Mouse (Mus musculus): ENCODE results near the gene Slc34a2. TPM values are rescaled to one million over a fixed set of nuclear protein-coding genes. Genes with fewer than 3 reads are reported as not detected.

The Slc34a2 gene
- polyA plus RNA-seq, 1 experiment from 2014 or later = 0.35 TPM

DNA sequence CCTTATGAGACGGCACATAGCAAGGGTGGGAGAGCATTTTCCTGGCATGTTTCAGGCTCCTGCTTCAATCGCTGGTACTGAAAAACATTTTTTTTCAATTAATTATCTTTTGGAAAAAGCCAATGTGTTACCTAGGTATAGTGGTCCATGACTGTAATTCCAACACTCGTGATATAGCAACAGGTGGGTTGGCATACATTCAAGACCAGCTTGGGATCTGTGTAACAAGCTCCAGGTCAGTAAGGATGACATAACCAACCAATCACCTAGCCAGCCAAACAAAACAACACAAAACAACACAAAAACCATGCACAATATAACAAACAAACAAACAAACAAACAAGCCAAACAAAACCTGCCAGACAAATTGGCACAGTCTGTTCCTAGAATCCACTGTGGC is 33.9 kb upstream of the Slc34a2 start:
- no peak overlapping the region for H3K4me3 ChIP-seq (ENCODE audit: low read depth, low read length)
- H3K4me1 ChIP-seq (ENCODE audit: insufficient read depth) = peaks cover 8% of the 10 kb centered on the region
- no peak for TF ChIP-seq EP300 (IDR thresholded peaks at IDR 0.05; ENCODE audit: low read depth)
- TF ChIP-seq CTCF (IDR thresholded peaks at IDR 0.05; ENCODE audit: low read depth) = no peak
- 75% methylated on average over 3 of the region's 3 CpGs for WGBS (ENCODE audit: insufficient replicate concordance)
- H3K9me3 ChIP-seq (ENCODE audit: low read length) = no peaks in the 10 kb centered on the region
- no peak overlapping the region for H3K4me2 ChIP-seq (ENCODE audit: low read depth, low read length)
- no peak for ATAC-seq
- H3K9ac ChIP-seq (replicated peaks) = no peak overlapping the region
- no peaks in the 10 kb centered on the region for H3K27me3 ChIP-seq (ENCODE audit: insufficient read depth, low read length)
- H3K36me3 ChIP-seq (replicated peaks; ENCODE audit: insufficient read depth, low read length) = no peaks in the 10 kb centered on the region
- H3K27ac ChIP-seq (ENCODE audit: low read depth) = no peak overlapping the region
- no peak for DNase-seq

- H3K4me3 ChIP-seq (ENCODE audit: low read depth, low read length) = no peak overlapping the region
- no peaks in the 10 kb centered on the region for H3K9me3 ChIP-seq (ENCODE audit: low read length)
- H3K27me3 ChIP-seq (ENCODE audit: insufficient read depth, low read length) = no peaks in the 10 kb centered on the region
- no peak overlapping the region for H3K27ac ChIP-seq (ENCODE audit: low read depth)
- H3K4me2 ChIP-seq (ENCODE audit: low read depth, low read length) = no peak overlapping the region
- no peak for DNase-seq
- no peaks in the 10 kb centered on the region for H3K4me1 ChIP-seq (ENCODE audit: insufficient read depth)
- no peaks in the 10 kb centered on the region for H3K36me3 ChIP-seq (replicated peaks; ENCODE audit: insufficient read depth, low read length)
- TF ChIP-seq CTCF (IDR thresholded peaks at IDR 0.05; ENCODE audit: low read depth) (no peak), EP300 (IDR thresholded peaks at IDR 0.05; ENCODE audit: low read depth) (no peak)
- 70% methylated on average over 8 of the region's 8 CpGs for WGBS (ENCODE audit: insufficient replicate concordance)
- H3K9ac ChIP-seq (replicated peaks) = no peak overlapping the region
- no peak for ATAC-seq
Measured at GRCm38 (mm10) chr5:53009027-53009769, 28.7 kb upstream of the Slc34a2 start.

DNA sequence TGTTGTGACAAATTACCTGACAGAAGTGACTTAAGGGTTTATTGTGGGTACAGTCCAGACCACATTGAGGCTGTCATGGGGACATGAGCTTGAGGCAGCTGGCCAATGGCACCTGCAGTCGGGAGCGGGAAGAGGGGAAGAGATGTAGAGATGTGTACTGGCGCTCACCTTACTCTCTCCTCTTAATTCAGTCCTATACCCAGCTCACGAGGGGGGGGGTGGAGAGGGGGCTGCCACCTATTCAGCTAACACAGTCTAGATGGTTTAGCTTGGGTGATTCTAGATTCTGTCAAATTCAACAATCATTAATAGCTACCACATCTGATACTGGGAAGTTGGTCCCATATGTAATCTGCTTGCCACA is 28.1 kb upstream of the Slc34a2 start:
- Histone ChIP-seq H3K36me3 (replicated peaks; ENCODE audit: insufficient read depth, low read length) (no peaks in the 10 kb centered on the region), H3K4me3 (ENCODE audit: low read depth, low read length) (no peak overlapping the region), H3K27ac (ENCODE audit: low read depth) (no peak overlapping the region), H3K27me3 (ENCODE audit: insufficient read depth, low read length) (no peaks in the 10 kb centered on the region), H3K9me3 (ENCODE audit: low read length) (no peaks in the 10 kb centered on the region), H3K4me1 (ENCODE audit: insufficient read depth) (no peaks in the 10 kb centered on the region), H3K4me2 (ENCODE audit: low read depth, low read length) (no peak overlapping the region), H3K9ac (replicated peaks) (no peak overlapping the region)
- 76% methylated on average over 4 of the region's 4 CpGs for WGBS (ENCODE audit: insufficient replicate concordance)
- DNase-seq (no peak), ATAC-seq (no peak)
- TF ChIP-seq CTCF (IDR thresholded peaks at IDR 0.05; ENCODE audit: low read depth) (no peak), EP300 (IDR thresholded peaks at IDR 0.05; ENCODE audit: low read depth) (no peak)

DNA sequence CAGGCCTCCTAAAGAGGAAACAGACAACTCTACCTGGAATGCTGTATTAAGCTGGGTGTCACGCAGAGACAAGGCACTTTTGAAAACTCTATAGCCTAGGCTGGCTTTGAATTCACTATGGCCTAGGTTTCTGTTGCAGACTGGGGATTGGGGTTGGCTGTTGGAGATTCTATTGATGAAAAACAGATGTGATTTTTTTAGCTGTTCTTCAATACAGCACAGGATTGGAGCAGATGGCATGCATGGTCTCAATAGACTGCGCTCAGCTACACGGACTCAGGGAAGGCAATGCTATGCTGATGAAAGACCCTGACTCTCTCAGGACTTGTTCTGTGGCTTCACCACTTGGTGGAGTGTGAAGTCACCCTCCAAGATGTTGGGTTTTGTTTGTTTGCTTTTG is 26.6 kb upstream of the Slc34a2 start:
- H3K27me3 ChIP-seq (ENCODE audit: insufficient read depth, low read length) = no peaks in the 10 kb centered on the region
- H3K9me3 ChIP-seq (ENCODE audit: low read length) = no peaks in the 10 kb centered on the region
- no peak for TF ChIP-seq CTCF (IDR thresholded peaks at IDR 0.05; ENCODE audit: low read depth)
- TF ChIP-seq EP300 (IDR thresholded peaks at IDR 0.05; ENCODE audit: low read depth) = no peak
- H3K4me1 ChIP-seq (ENCODE audit: insufficient read depth) = no peaks in the 10 kb centered on the region
- no peak for DNase-seq
- no peak overlapping the region for H3K4me3 ChIP-seq (ENCODE audit: low read depth, low read length)
- WGBS (ENCODE audit: insufficient replicate concordance) = 85% methylated on average over 3 of the region's 3 CpGs
- H3K36me3 ChIP-seq (replicated peaks; ENCODE audit: insufficient read depth, low read length) = no peaks in the 10 kb centered on the region
- no peak overlapping the region for H3K9ac ChIP-seq (replicated peaks)
- H3K27ac ChIP-seq (ENCODE audit: low read depth) = no peak overlapping the region
- no peak overlapping the region for H3K4me2 ChIP-seq (ENCODE audit: low read depth, low read length)
- ATAC-seq = no peak

DNA sequence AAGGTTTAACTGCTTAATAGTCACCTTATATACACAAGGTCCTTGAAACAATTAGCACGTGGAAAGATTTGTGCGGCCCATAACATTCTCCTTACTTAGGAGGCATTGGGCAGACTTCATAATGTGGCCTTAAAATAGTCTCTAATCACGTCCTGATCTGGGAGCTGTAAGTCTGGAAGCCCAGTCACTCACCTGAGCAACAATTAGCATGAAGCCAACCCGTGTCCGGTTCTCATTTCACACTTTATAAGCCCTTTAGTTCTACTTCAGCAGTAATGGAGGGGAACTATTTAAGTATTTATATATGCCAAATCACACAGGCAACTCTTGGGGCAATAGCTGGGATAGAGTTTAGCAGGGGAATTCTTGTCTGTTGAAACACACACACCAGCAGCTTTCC is 21.3 kb upstream of the Slc34a2 start:
- Histone ChIP-seq H3K4me1 (ENCODE audit: insufficient read depth) (no peaks in the 10 kb centered on the region), H3K27me3 (ENCODE audit: insufficient read depth, low read length) (no peaks in the 10 kb centered on the region), H3K9ac (replicated peaks) (no peak overlapping the region), H3K27ac (ENCODE audit: low read depth) (no peak overlapping the region), H3K9me3 (ENCODE audit: low read length) (no peaks in the 10 kb centered on the region), H3K4me3 (ENCODE audit: low read depth, low read length) (no peak overlapping the region), H3K4me2 (ENCODE audit: low read depth, low read length) (no peak overlapping the region), H3K36me3 (replicated peaks; ENCODE audit: insufficient read depth, low read length) (no peaks in the 10 kb centered on the region)
- DNase-seq (no peak), ATAC-seq (no peak)
- WGBS (ENCODE audit: insufficient replicate concordance) = 69% methylated on average over 5 of the region's 5 CpGs
- no peak for TF ChIP-seq EP300 (IDR thresholded peaks at IDR 0.05; ENCODE audit: low read depth)
- no peak for TF ChIP-seq CTCF (IDR thresholded peaks at IDR 0.05; ENCODE audit: low read depth)

GRCm38 (mm10) chr5:53018316-53018715 is 19.6 kb upstream of the Slc34a2 start:
- H3K27ac ChIP-seq (ENCODE audit: low read depth) = no peak overlapping the region
- H3K27me3 ChIP-seq (ENCODE audit: insufficient read depth, low read length) = no peaks in the 10 kb centered on the region
- H3K9me3 ChIP-seq (ENCODE audit: low read length) = no peaks in the 10 kb centered on the region
- WGBS (ENCODE audit: insufficient replicate concordance) = 70% methylated on average over 4 of the region's 4 CpGs
- DNase-seq (no peak), ATAC-seq (no peak)
- no peaks in the 10 kb centered on the region for H3K36me3 ChIP-seq (replicated peaks; ENCODE audit: insufficient read depth, low read length)
- no peak overlapping the region for H3K4me2 ChIP-seq (ENCODE audit: low read depth, low read length)
- H3K4me1 ChIP-seq (ENCODE audit: insufficient read depth) = no peaks in the 10 kb centered on the region
- H3K9ac ChIP-seq (replicated peaks) = no peak overlapping the region
- no peak overlapping the region for H3K4me3 ChIP-seq (ENCODE audit: low read depth, low read length)
- TF ChIP-seq CTCF (IDR thresholded peaks at IDR 0.05; ENCODE audit: low read depth) = no peak
- TF ChIP-seq EP300 (IDR thresholded peaks at IDR 0.05; ENCODE audit: low read depth) = no peak

All from liver, postnatal 0 days (tissue).